ENCODE assay signal across 17 mouse cellular contexts in genomic region chrX:134652061-134652460, GRCm38 (mm10).
"Had no signal": no experiment of that assay in that cellular context is flagged by ENCODE, and none has a peak within 500 bp of the region (broad histone marks: within the 10 kb centered on the region; RNA-seq: fewer than 3 reads in every experiment).

No protein-coding gene starts in this region.

- DNase-seq: gastrocnemius, adult 2 months; gastrocnemius, postnatal 10 days; gastrocnemius, postnatal 25 days; heart, adult 18-20 months; heart, postnatal 10 days; heart, postnatal 4 days; kidney, adult 18-20 months; kidney, adult 8-10 months; kidney, postnatal 10 days; kidney, postnatal 25 days; kidney, postnatal 4 days; left cerebral cortex, postnatal 4 days had no signal

- ATAC-seq: hindbrain, embryonic 16.5 days; inflammation-experienced regulatory T-cells, adult 6 months; intestine, embryonic 15.5 days; intestine, postnatal 0 days; liver, embryonic 12.5 days had no signal
